Mouse (Mus musculus): Measurements from ENCODE around the gene Rbl1.

DNA sequence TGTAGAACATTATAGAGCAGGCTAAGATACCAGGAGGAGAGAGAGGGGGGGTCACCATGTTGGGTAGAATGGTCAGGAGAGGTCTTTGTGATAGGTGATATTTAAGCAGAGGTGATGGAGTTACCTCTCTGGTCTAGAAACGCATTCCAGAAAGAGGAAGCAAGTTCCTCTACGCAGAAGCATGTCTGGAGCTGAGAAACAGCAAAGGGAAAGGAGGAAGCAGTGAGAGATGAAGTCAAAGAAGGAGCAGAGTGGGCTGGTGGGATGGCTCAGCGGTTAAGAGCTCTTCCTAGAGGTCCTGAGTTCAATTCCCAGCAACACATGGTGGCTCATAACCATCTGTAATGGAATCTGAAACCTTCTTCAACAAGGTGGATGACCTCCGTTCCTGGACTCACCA lies 62.4 kb downstream of the Rbl1 start:
- TF ChIP-seq GATA1 (IDR thresholded peaks at IDR 0.05; ENCODE audit: borderline replicate concordance, low read length) = no peak
- TF ChIP-seq FLI1 (IDR thresholded peaks at IDR 0.05; ENCODE audit: low read length) = no peak

Measured in megakaryocyte, embryonic 14.5 days (primary cell).